ENCODE assay signal across 12 mouse cellular contexts in genomic region chr17:34660259-34660820, GRCm38 (mm10). TPM values are rescaled to one million over a fixed set of nuclear protein-coding genes. Genes with fewer than 3 reads are reported as not detected.
A peak's percentile ranks its signal among the peaks of the same experiment; 100 is the strongest.
DNase-seq lines count a peak whose midpoint lies in the region; ATAC-seq and TF ChIP-seq lines count a peak whose summit lies in the region.
"Had no signal": no experiment of that assay in that cellular context is flagged by ENCODE, and none has a peak within 500 bp of the region (broad histone marks: within the 10 kb centered on the region; RNA-seq: fewer than 3 reads in every experiment).

No protein-coding gene starts in this region.

- intact Hi-C loops in gastrocnemius, adult 2 months (cut with DNase I): no loop called here

- TF ChIP-seq POLR2A in kidney, adult 2 months (IDR thresholded peaks at IDR 0.05; ENCODE audit: low read depth, low read length): no peak

- H3K9me3 ChIP-seq in E14TG2a.4 (ENCODE audit: low read length): no peaks in the 10 kb centered on the region
- H3K9me3 ChIP-seq in intestine, embryonic 16.5 days (ENCODE audit: control insufficient read depth, low read length): no peaks in the 10 kb centered on the region
- H3K9me3 ChIP-seq: midbrain, embryonic 12.5 days; neural tube, embryonic 13.5 days had no signal

- ATAC-seq in intestine, embryonic 16.5 days: no peak
- ATAC-seq in activated CD4-positive, CD25-positive, alpha-beta regulatory T cell, adult 4 months: no peak
- ATAC-seq: CD4-positive, CD25-positive, alpha-beta regulatory T cell, adult 4 months had no signal

- peak overlapping the region; percentile 52 for H3K4me2 ChIP-seq in intestine, embryonic 16.5 days (ENCODE audit: low read depth, low read length)

- no peak for TF ChIP-seq CTCF in kidney, adult 2 months (conservative IDR thresholded peaks at IDR 0.05; ENCODE audit: insufficient read depth, insufficient read length, low read depth, low read length)
- no peak for TF ChIP-seq CTCF in E14TG2a.4 (conservative IDR thresholded peaks at IDR 0.05; ENCODE audit: low read length)
- TF ChIP-seq CTCF in gastrocnemius, adult 2 months (IDR thresholded peaks at IDR 0.05): no peak

- WGBS in kidney, adult 2 months: 30% methylated on average over 11 of the region's 11 CpGs
- WGBS in intestine, embryonic 16.5 days: 36% methylated on average over 9 of the region's 11 CpGs

- DNase-seq in kidney, adult 2 months: no peak
- DNase-seq in kidney, adult 9 months: no peak
- peak; percentile 79 for DNase-seq in gastrocnemius, adult 2 months
- DNase-seq in right cerebral cortex, adult 18-20 months: no peak
- DNase-seq in spleen, adult 18-20 months: no peak
- DNase-seq: kidney, adult 18-20 months had no signal

- peak overlapping the region; percentile 49; the same call in 1 of the 2 replicates for H3K4me3 ChIP-seq in kidney, adult 2 months (ENCODE audit: insufficient read depth, low read depth, low read length)
- H3K4me3 ChIP-seq in E14TG2a.4 (replicated peaks; ENCODE audit: low read length): peak overlapping the region; percentile 41
- peak overlapping the region; percentile 69 for H3K4me3 ChIP-seq in gastrocnemius, adult 2 months
- H3K4me3 ChIP-seq in intestine, embryonic 16.5 days (ENCODE audit: low read length): peak overlapping the region; percentile 30; the same call in 1 of the 2 replicates
- H3K4me3 ChIP-seq: midbrain, embryonic 12.5 days; neural tube, embryonic 13.5 days had no signal

- no peaks in the 10 kb centered on the region for H3K27me3 ChIP-seq in kidney, adult 2 months (replicated peaks; ENCODE audit: control insufficient read depth, insufficient read depth, low read length)
- peaks cover 53% of the 10 kb centered on the region for H3K27me3 ChIP-seq in E14TG2a.4 (ENCODE audit: insufficient read depth, low read length)
- peaks cover 12% of the 10 kb centered on the region for H3K27me3 ChIP-seq in intestine, embryonic 16.5 days (replicated peaks; ENCODE audit: control insufficient read depth, insufficient read depth, low read length)

- H3K27ac ChIP-seq in kidney, adult 2 months (ENCODE audit: insufficient read depth, low read depth, low read length): peak overlapping the region; percentile 85; the same call in 1 of the 2 replicates
- H3K27ac ChIP-seq in gastrocnemius, adult 2 months: peak overlapping the region; percentile 90
- peak overlapping the region; percentile 24; the same call in 1 of the 2 replicates for H3K27ac ChIP-seq in intestine, embryonic 16.5 days (ENCODE audit: low read length)
- H3K27ac ChIP-seq: midbrain, embryonic 12.5 days; neural tube, embryonic 13.5 days had no signal

- peak overlapping the region; percentile 53 for H3K9ac ChIP-seq in intestine, embryonic 16.5 days (ENCODE audit: low read depth, low read length)
- H3K9ac ChIP-seq: midbrain, embryonic 12.5 days; neural tube, embryonic 13.5 days had no signal

- H3K36me3 ChIP-seq in kidney, adult 2 months (ENCODE audit: control insufficient read depth, insufficient read depth, low read length): no peaks in the 10 kb centered on the region
- peaks cover 8% of the 10 kb centered on the region for H3K36me3 ChIP-seq in E14TG2a.4 (ENCODE audit: insufficient read depth, low read length)
- no peaks in the 10 kb centered on the region for H3K36me3 ChIP-seq in intestine, embryonic 16.5 days (ENCODE audit: control insufficient read depth, insufficient read depth, low read length)
- H3K36me3 ChIP-seq: midbrain, embryonic 12.5 days had no signal

- H3K4me1 ChIP-seq in kidney, adult 2 months (ENCODE audit: control insufficient read depth, insufficient read depth, low read length): peaks cover 19% of the 10 kb centered on the region
- peaks cover 47% of the 10 kb centered on the region for H3K4me1 ChIP-seq in E14TG2a.4 (replicated peaks; ENCODE audit: low read depth, low read length)
- peaks cover 29% of the 10 kb centered on the region for H3K4me1 ChIP-seq in intestine, embryonic 16.5 days (ENCODE audit: control insufficient read depth, insufficient read depth, low read length)

RNA-seq across cellular contexts. Expression of gene Tnxb, which starts 10.0 kb away (rescaled TPM):
- polyA plus RNA-seq in kidney, adult 2 months (2012; rRNA removed): 5.5 and 8.5 TPM in 2 replicates
- 10 to 100 TPM; 30.7 to 41.6 TPM for total RNA-seq in gastrocnemius, adult 2 months (2021)
- 1.1 TPM in 2 replicates for polyA plus RNA-seq in intestine, embryonic 16.5 days (2015; fragmentation: Nextera tagmentation; extraction: Ambion mirVana)
- polyA plus RNA-seq in activated CD4-positive, CD25-positive, alpha-beta regulatory T cell, adult 4 months (2017; shearing (Covaris generic)): not detected
- polyA plus RNA-seq: CD4-positive, CD25-positive, alpha-beta regulatory T cell, adult 4 months had no signal

RNA-seq across cellular contexts. Expression of gene Atf6b, which starts 13.4 kb away (rescaled TPM):
- 52.5 and 65.5 TPM in 2 replicates for polyA plus RNA-seq in kidney, adult 2 months (2012; rRNA removed)
- 1 to 10 TPM; 7.1 to 9.1 TPM for total RNA-seq in gastrocnemius, adult 2 months (2021)
- 66.3 and 69.1 TPM in 2 replicates for polyA plus RNA-seq in intestine, embryonic 16.5 days (2015; fragmentation: Nextera tagmentation; extraction: Ambion mirVana)
- polyA plus RNA-seq in activated CD4-positive, CD25-positive, alpha-beta regulatory T cell, adult 4 months (2017; shearing (Covaris generic)): 10 to 100 TPM; 15.6 to 26.7 TPM

RNA-seq across cellular contexts. Expression of gene Fkbpl, which starts 15.8 kb away (rescaled TPM):
- polyA plus RNA-seq in kidney, adult 2 months (2012; rRNA removed): 5.5 and 5.8 TPM in 2 replicates
- 1 to 10 TPM; 4.5 to 9.3 TPM for total RNA-seq in gastrocnemius, adult 2 months (2021)
- 10.2 and 14.4 TPM in 2 replicates for polyA plus RNA-seq in intestine, embryonic 16.5 days (2015; fragmentation: Nextera tagmentation; extraction: Ambion mirVana)
- polyA plus RNA-seq in activated CD4-positive, CD25-positive, alpha-beta regulatory T cell, adult 4 months (2017; shearing (Covaris generic)): 1 to 10 TPM; 3.5 to 5.4 TPM

RNA-seq across cellular contexts. Expression of gene Prrt1, which starts 31.0 kb away (rescaled TPM):
- polyA plus RNA-seq in kidney, adult 2 months (2012; rRNA removed): 2.7 and 3.2 TPM in 2 replicates
- total RNA-seq in gastrocnemius, adult 2 months (2021): under 1 TPM; 0.28 to 0.36 TPM
- polyA plus RNA-seq in intestine, embryonic 16.5 days (2015; fragmentation: Nextera tagmentation; extraction: Ambion mirVana): 0.32 and 0.47 TPM in 2 replicates
- 1 to 10 TPM in 1 of 2 experiments, under 1 TPM in 1; 0.34 to 1.4 TPM for polyA plus RNA-seq in activated CD4-positive, CD25-positive, alpha-beta regulatory T cell, adult 4 months (2017; shearing (Covaris generic))

RNA-seq across cellular contexts. Expression of gene Ppt2, which starts 32.0 kb away (rescaled TPM):
- 118 and 123 TPM in 2 replicates for polyA plus RNA-seq in kidney, adult 2 months (2012; rRNA removed)
- 10 to 100 TPM; 40.5 to 42.2 TPM for total RNA-seq in gastrocnemius, adult 2 months (2021)
- 32.3 and 32.9 TPM in 2 replicates for polyA plus RNA-seq in intestine, embryonic 16.5 days (2015; fragmentation: Nextera tagmentation; extraction: Ambion mirVana)
- 10 to 100 TPM; 13.3 to 16.8 TPM for polyA plus RNA-seq in activated CD4-positive, CD25-positive, alpha-beta regulatory T cell, adult 4 months (2017; shearing (Covaris generic))

Comparison
In these comparisons a context has a peak if more than half of its experiments do, and no peak if none do; other contexts are left out.
1. H3K27ac ChIP-seq: peak in every context shown above with its lines; median percentile 90 in gastrocnemius, adult 2 months; 85 in kidney, adult 2 months; 24 in intestine, embryonic 16.5 days.